Mouse (Mus musculus): ENCODE results near the gene Tgif2.

- TF ChIP-seq CTCF (IDR thresholded peaks at IDR 0.05; ENCODE audit: low read depth) (no peak), EP300 (IDR thresholded peaks at IDR 0.05; ENCODE audit: low read depth) (no peak)
These were observed 29.7 kb downstream of the Tgif2 start for GRCm38 (mm10) chr2:156869554-156869953.

Measured in liver, embryonic 14.5 days (tissue).